Mouse (Mus musculus) bone marrow macrophage, adult 2 months (primary cell): ENCODE results near the gene Uso1.

ENCODE experiments used
- CTCF ChIP-seq: IDR thresholded peaks from 2 replicates; pipeline ENCODE4 v1.5.1; 2012; ENCODE audit warnings: low read depth, mild to moderate bottlenecking, low read length, moderate library complexity
- POLR2A ChIP-seq: IDR thresholded peaks from 2 replicates; pipeline ENCODE4 v1.6.1; 2012; ENCODE audit warnings: mild to moderate bottlenecking, low read depth, low read length, borderline replicate concordance

DNA sequence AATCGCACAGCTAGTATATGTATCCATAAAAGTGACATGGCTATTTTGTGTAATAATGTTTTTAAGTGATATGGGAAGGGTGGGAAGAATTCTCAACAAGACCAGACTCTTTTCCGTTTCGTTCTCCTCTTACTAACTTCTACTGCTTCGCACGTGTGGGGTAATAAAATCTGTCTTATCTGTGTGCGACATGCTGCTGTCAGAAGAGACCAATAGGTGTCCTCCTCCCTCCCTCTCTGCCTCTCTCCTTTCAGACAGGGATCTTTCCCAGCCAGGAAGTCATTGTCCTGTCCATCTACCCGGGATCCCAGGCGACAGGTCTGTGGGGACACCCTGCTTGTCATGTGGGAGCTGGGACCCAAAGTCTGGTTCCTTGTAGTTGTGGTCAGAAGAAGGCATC is 72.5 kb downstream of the Uso1 start:
- TF ChIP-seq POLR2A (no peak), CTCF (no peak)
